Mouse (Mus musculus) v-Abl transformed pro-B cells (cell line): ENCODE measurements around the gene Cfap61.

ENCODE experiments used
- in situ Hi-C, 2 experiments: fragments of 400-800 bp; cut with MboI; formaldehyde crosslinking; loops; one replicate each; pipeline ENCODE4 v1.15.1; 2025; ENCODE audit not compliant: unreplicated experiment in 2 of 2

Gene Cfap61

DNA sequence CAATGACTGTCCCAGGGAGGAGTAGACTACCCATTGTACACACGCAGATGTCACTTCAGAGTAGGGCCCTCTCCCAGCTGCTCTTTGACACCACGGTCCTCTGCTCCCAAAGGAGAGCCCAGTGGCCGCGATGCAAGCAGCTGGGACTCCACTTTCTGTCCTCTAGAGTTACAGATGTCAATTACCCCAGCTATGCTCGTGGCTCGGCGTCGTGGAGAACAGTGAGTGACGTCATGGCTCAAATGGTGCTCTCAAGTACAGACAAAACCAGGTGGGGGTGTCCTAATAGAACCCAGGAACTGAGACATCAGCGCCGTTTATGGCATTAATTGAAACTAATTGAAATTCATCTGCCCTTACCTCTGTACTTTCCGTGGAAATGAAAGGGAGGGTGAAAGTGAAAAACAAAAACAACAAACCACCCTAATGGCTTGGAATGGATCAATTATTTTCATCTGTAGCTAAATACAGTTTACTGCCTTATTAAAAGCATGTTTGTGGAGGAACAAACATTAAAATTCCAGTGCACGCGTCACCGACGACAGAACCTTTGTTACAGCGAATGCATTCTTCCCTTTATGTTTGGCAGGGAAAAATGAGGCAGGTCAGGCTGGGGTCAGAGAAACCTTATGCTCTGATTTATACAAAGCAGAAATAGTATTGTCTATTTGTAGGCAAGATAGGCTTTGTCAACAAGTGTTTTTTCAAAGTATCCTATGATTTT, 182.8 kb downstream of the Cfap61 start:
- in situ Hi-C loops = loop anchor here in 1 of 2 experiments (5.0 kb wide), 1 partner anchor 95 kb away; no protein-coding TSS in a partner anchor

DNA sequence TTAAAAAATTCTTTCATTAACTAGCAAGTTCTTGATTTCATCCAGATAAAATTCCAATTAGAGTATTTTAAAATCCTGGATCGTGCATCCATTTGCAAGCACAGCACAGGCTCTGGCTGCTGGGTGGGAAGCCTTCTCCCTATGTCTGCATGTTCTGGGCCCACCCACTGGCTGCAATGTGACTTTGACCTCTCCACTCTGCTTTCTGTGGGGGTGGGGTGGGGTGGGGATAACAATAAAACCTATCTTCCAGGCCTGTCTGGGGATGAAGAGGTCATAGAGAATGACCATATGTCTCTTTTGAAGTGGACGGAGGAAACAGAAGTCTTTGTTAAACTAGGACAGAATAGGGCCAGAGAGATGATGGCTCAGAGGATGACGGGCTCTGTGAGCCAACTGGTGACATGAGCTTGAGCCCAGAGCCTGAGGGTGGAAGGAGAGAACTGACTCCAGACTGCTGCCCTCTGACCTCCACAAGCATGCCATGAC, 183.4 kb downstream of the Cfap61 start:
- in situ Hi-C loops = loop anchor here in 1 of 2 experiments (5.0 kb wide), 1 partner anchor 94 kb away; no protein-coding TSS in a partner anchor

- in situ Hi-C loops = no loop called here
Measured at GRCm38 (mm10) chr2:146121551-146121950, 187.0 kb downstream of the Cfap61 start.

- in situ Hi-C loops = no loop called here
Measured at GRCm38 (mm10) chr2:146125129-146125528, 190.5 kb downstream of the Cfap61 start.

DNA sequence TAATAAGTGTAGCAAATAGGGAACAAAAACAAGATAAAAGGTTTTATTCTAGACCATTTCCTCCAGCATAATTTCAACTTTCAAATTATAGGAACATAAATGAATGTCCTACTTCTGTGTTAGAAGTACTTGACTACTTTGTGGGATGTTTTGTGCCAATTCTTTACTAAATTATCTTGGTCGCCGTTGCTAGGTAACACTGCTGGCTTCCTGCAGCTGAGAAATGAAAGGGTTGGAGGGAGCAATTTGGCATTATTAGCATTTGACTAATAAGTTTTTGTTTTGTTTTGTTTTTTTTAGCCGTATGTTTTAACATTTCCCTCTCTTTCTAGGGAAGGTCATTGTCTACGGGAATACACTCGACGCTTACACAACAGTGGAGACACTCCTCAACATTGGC, 194.0 kb downstream of the Cfap61 start:
- in situ Hi-C loops = no loop called here

DNA sequence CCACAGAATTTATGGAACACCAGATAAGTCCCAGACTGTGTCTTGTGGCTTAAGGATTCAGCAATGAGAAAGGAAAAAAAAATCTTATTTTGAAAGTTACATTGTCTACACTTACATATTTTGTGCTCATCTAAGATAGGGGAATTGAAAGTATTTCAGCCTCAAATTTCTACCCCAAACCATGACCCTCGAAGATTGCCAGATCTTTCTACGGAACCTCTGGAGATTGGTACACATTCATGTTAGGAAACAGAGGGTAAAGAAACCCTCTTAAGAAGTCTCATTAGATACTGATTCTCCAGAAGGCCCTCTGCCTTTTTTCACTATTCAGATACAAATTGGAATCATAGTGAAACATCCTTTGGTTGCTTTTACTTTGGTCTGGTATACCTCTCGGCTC, 195.9 kb downstream of the Cfap61 start:
- in situ Hi-C loops = loop anchor here in 1 of 2 experiments (5.0 kb wide), 1 partner anchor 42 kb away; no protein-coding TSS in a partner anchor

DNA sequence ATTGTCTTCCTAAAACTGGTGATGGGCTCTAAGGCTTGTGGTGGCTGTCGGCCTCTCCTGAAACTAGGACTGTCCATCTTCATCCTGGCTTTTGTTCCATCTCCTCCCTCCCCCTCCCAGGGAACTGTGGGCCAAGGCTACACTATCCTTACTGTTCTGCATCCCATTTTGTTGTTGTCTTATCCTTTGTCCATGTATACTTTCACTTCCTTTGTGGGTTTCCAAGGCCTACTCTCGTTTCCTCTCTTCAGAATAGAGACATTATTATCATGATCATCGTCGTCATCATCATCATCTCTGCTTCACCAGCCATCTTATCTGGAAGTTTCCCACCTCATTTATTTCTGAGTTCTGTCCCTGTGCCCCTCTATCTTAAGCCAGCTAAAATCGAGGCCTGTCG, 199.7 kb downstream of the Cfap61 start:
- in situ Hi-C loops = loop anchor here in 1 of 2 experiments (5.0 kb wide), 1 partner anchor 38 kb away; no protein-coding TSS in a partner anchor

DNA sequence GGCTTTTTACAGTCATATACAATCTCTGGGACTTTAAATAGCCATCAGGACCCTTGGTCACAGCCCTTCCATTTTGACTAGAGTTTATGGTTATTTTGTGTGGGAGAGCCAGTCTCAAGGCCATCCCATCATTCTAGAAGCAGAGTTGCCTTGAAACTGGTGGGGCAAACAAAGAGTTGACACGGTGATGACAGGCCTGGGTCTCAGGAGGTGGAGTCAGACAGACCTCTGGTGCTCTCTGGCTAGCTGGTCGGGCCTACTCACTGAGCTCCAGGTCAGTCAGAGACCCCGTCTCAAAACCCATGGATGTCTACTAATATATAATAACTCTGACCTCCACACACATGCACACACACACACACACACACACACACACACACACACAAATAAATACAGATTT, 206.1 kb downstream of the Cfap61 start:
- in situ Hi-C loops = no loop called here

GRCm38 (mm10) chr2:146147306-146147705, 212.7 kb downstream of the Cfap61 start:
- in situ Hi-C loops = no loop called here

DNA sequence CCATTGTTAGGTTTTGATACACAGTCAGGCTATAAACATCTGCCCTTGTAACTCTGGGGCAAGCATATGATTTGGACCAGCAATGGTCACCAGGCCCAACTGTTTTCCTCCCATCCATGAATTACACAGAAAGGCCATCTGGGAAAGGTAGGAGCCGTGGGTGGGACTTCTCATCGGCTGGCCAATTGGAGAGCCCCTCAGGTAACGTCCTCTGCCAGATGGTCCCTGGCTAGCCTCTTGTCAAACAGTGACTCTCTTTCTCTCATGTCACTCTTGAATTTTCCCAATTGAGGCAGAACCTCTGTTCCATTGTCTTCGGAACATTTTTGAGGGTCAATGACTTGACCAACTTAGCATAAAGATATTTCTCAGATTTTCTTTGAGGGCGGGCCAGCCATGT, 213.2 kb downstream of the Cfap61 start:
- in situ Hi-C loops = no loop called here

GRCm38 (mm10) chr2:146149206-146149974, 214.8 kb downstream of the Cfap61 start:
- in situ Hi-C loops = no loop called here

GRCm38 (mm10) chr2:146168017-146168803, 233.6 kb downstream of the Cfap61 start:
- in situ Hi-C loops = no loop called here

- in situ Hi-C loops = no loop called here
Measured at GRCm38 (mm10) chr2:146169492-146169891, 234.9 kb downstream of the Cfap61 start.

- in situ Hi-C loops = loop anchor here in 1 of 2 experiments (5.0 kb wide), 1 partner anchor 40 kb away; no protein-coding TSS in a partner anchor
Measured at GRCm38 (mm10) chr2:146172106-146172505, 237.5 kb downstream of the Cfap61 start.

- in situ Hi-C loops = loop anchor here in 1 of 2 experiments (5.0 kb wide), 1 partner anchor 42 kb away; no protein-coding TSS in a partner anchor
Measured at GRCm38 (mm10) chr2:146174173-146174572, 239.6 kb downstream of the Cfap61 start.

DNA sequence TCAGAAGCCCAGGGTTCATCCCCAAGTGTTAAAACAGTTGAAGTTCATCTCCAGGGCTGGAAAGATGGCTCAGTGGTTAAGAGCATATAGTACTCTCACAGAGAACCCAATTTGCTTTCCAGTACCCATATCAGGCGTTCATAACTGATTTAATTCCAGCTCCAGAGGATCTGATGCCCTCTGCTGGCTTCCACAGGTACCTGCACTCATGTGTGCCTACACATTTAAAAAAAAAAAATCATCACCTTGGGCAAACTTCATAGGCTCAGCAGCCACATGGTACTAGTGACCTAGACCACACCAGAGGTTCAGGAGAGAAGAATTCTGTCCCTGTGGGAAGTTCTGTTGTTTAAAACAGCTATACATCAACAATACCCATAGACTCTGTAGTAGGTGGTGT, 244.1 kb downstream of the Cfap61 start:
- in situ Hi-C loops = no loop called here

- in situ Hi-C loops = no loop called here
Measured at GRCm38 (mm10) chr2:146183830-146184793, 249.5 kb downstream of the Cfap61 start.

DNA sequence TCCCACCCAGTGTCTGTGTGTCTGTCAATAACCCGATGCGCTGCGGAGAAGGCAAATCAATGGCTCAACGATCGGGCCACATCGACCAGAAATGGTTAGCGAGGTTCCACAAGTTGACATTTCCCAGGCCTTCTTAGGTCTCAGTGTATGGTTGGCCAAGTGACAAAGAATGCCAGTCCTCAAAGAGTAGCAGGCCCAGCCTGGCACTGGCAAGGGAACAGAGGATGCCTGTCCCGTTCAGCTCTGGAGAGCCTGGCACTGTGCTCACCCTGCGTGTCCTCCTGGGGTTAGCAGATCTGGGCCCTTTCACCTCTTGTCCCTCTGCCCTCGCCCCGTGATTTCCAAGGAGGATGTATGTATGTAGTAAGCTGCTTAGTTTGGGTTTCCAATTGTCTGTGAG, 261.5 kb downstream of the Cfap61 start:
- in situ Hi-C loops = no loop called here

- in situ Hi-C loops = no loop called here
Measured at GRCm38 (mm10) chr2:146197947-146198346, 263.4 kb downstream of the Cfap61 start.
